Mouse (Mus musculus) erythroblast, embryonic 14.5 days (primary cell): ENCODE measurements around the gene Zfp800.

Experiments
- GATA1 ChIP-seq: IDR thresholded peaks from 2 replicates; pipeline ENCODE4 v1.6.1; 2012; ENCODE audit warnings: low read length, inconsistent platforms, mixed read lengths
- TAL1 ChIP-seq: IDR thresholded peaks from 3 replicates; pipeline ENCODE4 v1.6.1; 2012; ENCODE audit warnings: low read length, inconsistent platforms, mixed read lengths

DNA sequence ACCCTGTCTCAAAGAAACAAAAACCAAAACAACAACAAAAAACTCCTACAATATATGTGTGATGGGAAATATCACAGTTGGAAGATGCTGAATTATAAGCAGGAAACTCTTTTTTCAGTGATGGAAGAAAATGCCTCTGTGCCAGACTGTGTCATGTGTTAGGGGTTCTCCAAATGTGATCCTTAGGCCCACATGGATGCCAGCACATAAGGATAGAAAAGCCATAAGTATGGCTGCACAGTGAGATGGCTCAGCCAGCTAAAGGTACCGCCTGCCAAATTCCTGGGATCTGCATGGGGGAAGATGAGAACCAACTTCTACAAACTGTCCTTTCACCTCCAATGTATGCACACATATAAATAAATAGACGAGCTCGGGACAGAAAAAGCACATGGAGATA lies 82.6 kb downstream of the Zfp800 start:
- TF ChIP-seq TAL1: no peak
- TF ChIP-seq GATA1: no peak
